ENCODE assay signal across 8 mouse cellular contexts in the genomic region with DNA sequence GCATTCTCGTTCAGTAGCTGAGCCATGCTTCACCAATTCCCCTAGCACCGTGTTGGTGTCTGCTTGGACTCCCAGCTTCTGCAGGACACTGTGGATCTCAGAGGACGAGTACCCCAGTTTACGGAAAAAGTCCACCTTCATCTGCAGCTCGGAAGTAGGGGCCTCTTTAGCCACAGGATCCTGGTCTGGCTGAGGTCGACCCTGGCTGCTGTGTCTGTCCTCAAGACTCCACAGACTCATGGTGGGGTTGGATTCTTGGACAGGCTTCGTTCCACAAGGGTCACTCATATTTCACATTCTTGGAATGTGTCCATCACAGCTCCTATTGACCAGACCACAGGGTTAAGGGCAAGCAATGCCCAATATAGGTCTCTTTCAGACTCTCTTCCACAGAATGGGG. TPM values are rescaled to one million over a fixed set of nuclear protein-coding genes. Genes with fewer than 3 reads are reported as not detected.
DNase-seq lines count a peak whose midpoint lies in the region; ATAC-seq and TF ChIP-seq lines count a peak whose summit lies in the region.

No protein-coding gene starts in this region.

- intact Hi-C loops in left cerebral cortex, postnatal 4 days (cut with DNase I): no loop called here

- peak overlapping the region; percentile 93 for H3K4me3 ChIP-seq in heart, embryonic 12.5 days
- H3K4me3 ChIP-seq in ES-Bruce4 (ENCODE audit: low read depth, low read length): peak overlapping the region; percentile 75
- H3K4me3 ChIP-seq in forebrain, postnatal 0 days (ENCODE audit: low read depth, low read length): peak overlapping the region; percentile 54; the same call in 1 of the 2 replicates
- H3K4me3 ChIP-seq in liver, embryonic 16.5 days (ENCODE audit: low read depth, low read length): peak overlapping the region; percentile 71

- TF ChIP-seq CTCF in ES-Bruce4 (IDR thresholded peaks at IDR 0.05; ENCODE audit: low read depth, low read length): no peak
- TF ChIP-seq CTCF in forebrain, postnatal 0 days (IDR thresholded peaks at IDR 0.05; ENCODE audit: low read depth): no peak

- H3K36me3 ChIP-seq in heart, embryonic 12.5 days: 0 out of 2 replicates have a peak, but pooled peaks cover under 1% of the 10 kb centered on the region
- H3K36me3 ChIP-seq in ES-Bruce4 (ENCODE audit: control insufficient read depth, insufficient read depth, low read length, poor library complexity, severe bottlenecking): 0 out of 2 replicates have a peak, but pooled peaks cover 2% of the 10 kb centered on the region
- H3K36me3 ChIP-seq in forebrain, postnatal 0 days (ENCODE audit: insufficient read depth): no peaks in the 10 kb centered on the region
- no peaks in the 10 kb centered on the region for H3K36me3 ChIP-seq in liver, embryonic 16.5 days (ENCODE audit: control insufficient read depth, insufficient read depth)

- H3K4me1 ChIP-seq in heart, embryonic 12.5 days (replicated peaks): peaks cover 58% of the 10 kb centered on the region
- peaks cover 16% of the 10 kb centered on the region for H3K4me1 ChIP-seq in ES-Bruce4 (ENCODE audit: control insufficient read depth, insufficient read depth, low read length)
- no peaks in the 10 kb centered on the region for H3K4me1 ChIP-seq in forebrain, postnatal 0 days (ENCODE audit: insufficient read depth)
- peaks cover 33% of the 10 kb centered on the region for H3K4me1 ChIP-seq in liver, embryonic 16.5 days (ENCODE audit: control insufficient read depth, low read depth, low read length)

- no peak for DNase-seq in heart, adult 9 months (ENCODE audit: low spot score in 2 of 2)
- no peak for DNase-seq in forebrain, postnatal 0 days
- no peak for DNase-seq in layer of hippocampus, adult 9-10 months (ENCODE audit: low spot score)
- DNase-seq in urinary bladder, adult 2 months (ENCODE audit: low spot score): no peak
- no peak for DNase-seq in left cerebral cortex, postnatal 4 days

- 72% methylated on average over 7 of the region's 7 CpGs for WGBS in heart, embryonic 12.5 days
- 79% methylated on average over 7 of the region's 7 CpGs for WGBS in forebrain, postnatal 0 days
- WGBS in liver, embryonic 16.5 days (ENCODE audit: insufficient replicate concordance): 52% methylated on average over 7 of the region's 7 CpGs

- peak overlapping the region; percentile 97 for H3K4me2 ChIP-seq in heart, embryonic 12.5 days
- H3K4me2 ChIP-seq in forebrain, postnatal 0 days (ENCODE audit: low read depth): peak overlapping the region; percentile 99
- peak overlapping the region; percentile 91 for H3K4me2 ChIP-seq in liver, embryonic 16.5 days (ENCODE audit: low read depth, low read length)

- no peak overlapping the region for H3K9ac ChIP-seq in heart, embryonic 12.5 days
- H3K9ac ChIP-seq in ES-Bruce4 (ENCODE audit: low read depth, poor library complexity, severe bottlenecking): peak overlapping the region; percentile 37
- no peak overlapping the region for H3K9ac ChIP-seq in forebrain, postnatal 0 days
- no peak overlapping the region for H3K9ac ChIP-seq in liver, embryonic 16.5 days (ENCODE audit: low read depth, low read length)

- no peaks in the 10 kb centered on the region for H3K27me3 ChIP-seq in heart, embryonic 12.5 days (replicated peaks)
- no peaks in the 10 kb centered on the region for H3K27me3 ChIP-seq in ES-Bruce4 (ENCODE audit: control insufficient read depth, insufficient read depth, low read length, poor library complexity, severe bottlenecking)
- no peaks in the 10 kb centered on the region; the same call in 1 of the 2 replicates for H3K27me3 ChIP-seq in forebrain, postnatal 0 days (ENCODE audit: insufficient read depth, low read length)
- H3K27me3 ChIP-seq in liver, embryonic 16.5 days (ENCODE audit: control insufficient read depth, insufficient read depth, low read depth, low read length): no peaks in the 10 kb centered on the region

- no peak for TF ChIP-seq EP300 in ES-Bruce4 (IDR thresholded peaks at IDR 0.05; ENCODE audit: insufficient read depth, low read depth, low read length)

- H3K9me3 ChIP-seq in heart, embryonic 12.5 days (replicated peaks): no peaks in the 10 kb centered on the region
- no peaks in the 10 kb centered on the region for H3K9me3 ChIP-seq in ES-Bruce4 (replicated peaks; ENCODE audit: control insufficient read depth, insufficient read depth, low read length, poor library complexity, severe bottlenecking)
- no peaks in the 10 kb centered on the region for H3K9me3 ChIP-seq in forebrain, postnatal 0 days (ENCODE audit: low read length)
- no peaks in the 10 kb centered on the region for H3K9me3 ChIP-seq in liver, embryonic 16.5 days (replicated peaks; ENCODE audit: control insufficient read depth, low read length)

- ATAC-seq in heart, embryonic 12.5 days (ENCODE audit: insufficient number of reproducible peaks, low FRiP score): no peak
- no peak for ATAC-seq in forebrain, postnatal 0 days
- no peak for ATAC-seq in liver, embryonic 16.5 days (ENCODE audit: low read depth)

- no peak overlapping the region for H3K27ac ChIP-seq in heart, embryonic 12.5 days (ENCODE audit: poor library complexity, severe bottlenecking)
- no peak overlapping the region for H3K27ac ChIP-seq in ES-Bruce4 (ENCODE audit: insufficient read depth, low read length)
- no peak overlapping the region for H3K27ac ChIP-seq in forebrain, postnatal 0 days (ENCODE audit: low read depth, low read length)
- H3K27ac ChIP-seq in liver, embryonic 16.5 days (ENCODE audit: low read length): no peak overlapping the region

- no peak for TF ChIP-seq POLR2A in ES-Bruce4 (IDR thresholded peaks at IDR 0.05; ENCODE audit: insufficient read depth, low read length)

RNA-seq across cellular contexts. Expression of gene Zc3h12a, which starts 0.9 kb away (rescaled TPM):
- 0.80 and 1.3 TPM in 2 replicates for polyA plus RNA-seq in heart, embryonic 12.5 days (2016; fragmentation: Nextera tagmentation; extraction: Ambion mirVana)
- polyA plus RNA-seq in ES-Bruce4 (2011; ENCODE audit: insufficient read depth, insufficient read length, low read depth, missing spikeins): 3.6 and 4.7 TPM in 2 replicates
- not detected in 2 replicates for total RNA-seq in forebrain, postnatal 0 days (2014; rRNA removed)
- 0.05 and 0.07 TPM in 2 replicates for polyA plus RNA-seq in forebrain, postnatal 0 days (2015; fragmentation: Nextera tagmentation; extraction: Ambion mirVana)
- 0.52 and 0.65 TPM in 2 replicates for polyA plus RNA-seq in liver, embryonic 16.5 days (2015; fragmentation: Nextera tagmentation; extraction: Ambion mirVana)
- 12.5 and 13.1 TPM in 2 replicates for polyA plus RNA-seq in urinary bladder, adult 2 months (2012; rRNA removed)
- total RNA-seq in left cerebral cortex, postnatal 4 days (2021): under 1 TPM; 0.58 to 0.60 TPM

RNA-seq across cellular contexts. Expression of gene Meaf6, which starts 41.8 kb away (rescaled TPM):
- 48.7 and 53.3 TPM in 2 replicates for polyA plus RNA-seq in heart, embryonic 12.5 days (2016; fragmentation: Nextera tagmentation; extraction: Ambion mirVana)
- 35.2 and 39.6 TPM in 2 replicates for polyA plus RNA-seq in ES-Bruce4 (2011; ENCODE audit: insufficient read depth, insufficient read length, low read depth, missing spikeins)
- total RNA-seq in forebrain, postnatal 0 days (2014; rRNA removed): 112 and 129 TPM in 2 replicates
- 134 and 153 TPM in 2 replicates for polyA plus RNA-seq in forebrain, postnatal 0 days (2015; fragmentation: Nextera tagmentation; extraction: Ambion mirVana)
- 15.9 and 17.8 TPM in 2 replicates for polyA plus RNA-seq in liver, embryonic 16.5 days (2015; fragmentation: Nextera tagmentation; extraction: Ambion mirVana)
- 28.8 and 36.0 TPM in 2 replicates for polyA plus RNA-seq in urinary bladder, adult 2 months (2012; rRNA removed)
- total RNA-seq in left cerebral cortex, postnatal 4 days (2021): 100 to 1,000 TPM; 150 to 165 TPM
